Mouse (Mus musculus) midbrain, embryonic 11.5 days (tissue): ENCODE results near the gene Srsf3. TPM values are rescaled to one million over a fixed set of nuclear protein-coding genes. Genes with fewer than 3 reads are reported as not detected.
"Not testable (repeated sequence)": the region's sequence is repeated elsewhere in the genome, so short reads cannot be mapped to it uniquely, and the experiment has no call there.

Experiments used
- ATAC-seq: fragments of 200-750 bp; cut with Nextera tagmentation; 2 replicates; pipeline ENCODE4 v1.8.0; 2017; ENCODE audit warnings: moderate TSS enrichment, moderate library complexity; ENCODE audit not compliant: low FRiP score
- DNase-seq: peaks from one replicate; pipeline ENCODE4 v3.0.0; 2015; ENCODE audit warnings: low spot score; ENCODE audit errors: missing footprints
- H3K27ac ChIP-seq: fragments of 300-500 bp; sonication (generic); 2 replicates; pipeline ENCODE4 v1.5.1; 2014; ENCODE audit warnings: low read depth, low read length
- H3K27me3 ChIP-seq: fragments of 300-500 bp; sonication (generic); 2 replicates; pipeline ENCODE4 v1.6.1; 2014; ENCODE audit warnings: mild to moderate bottlenecking, low read length, moderate library complexity, mixed read lengths; ENCODE audit not compliant: control insufficient read depth, insufficient read depth
- H3K36me3 ChIP-seq: fragments of 300-500 bp; sonication (generic); 2 replicates; pipeline ENCODE4 v1.6.1; 2014; ENCODE audit warnings: mild to moderate bottlenecking, low read length, moderate library complexity, mixed read lengths; ENCODE audit not compliant: control insufficient read depth, insufficient read depth
- H3K4me1 ChIP-seq: fragments of 300-500 bp; sonication (generic); 2 replicates; pipeline ENCODE4 v1.6.1; 2014; ENCODE audit warnings: low read length; ENCODE audit not compliant: control insufficient read depth, insufficient read depth
- H3K4me2 ChIP-seq: fragments of 300-500 bp; sonication (generic); 2 replicates; pipeline ENCODE4 v1.6.1; 2014; ENCODE audit warnings: mild to moderate bottlenecking, moderate library complexity
- H3K4me3 ChIP-seq: fragments of 300-500 bp; sonication (generic); 2 replicates; pipeline ENCODE4 v1.5.1; 2014; ENCODE audit warnings: low read depth, low read length
- H3K9ac ChIP-seq: fragments of 300-500 bp; sonication (generic); 2 replicates; pipeline ENCODE4 v1.6.1; 2014; ENCODE audit warnings: low read length
- H3K9me3 ChIP-seq: fragments of 300-500 bp; sonication (generic); 2 replicates; pipeline ENCODE4 v1.6.1; 2016; ENCODE audit warnings: low read length; ENCODE audit not compliant: control insufficient read depth
- WGBS: fragments of 180-500 bp; shearing (Covaris S2); extraction: QIAGEN DNeasy Blood & Tissue Kit; methylation state at CpG from one replicate; pipeline ENCODE4 v1.1.7; 2014; 5-methylcytosine and 5-hydroxymethylcytosine counted together
- polyA plus RNA-seq: library from polyadenylated mRNA; unstranded; fragments of >200 nt; fragmentation: Nextera tagmentation; extraction: Ambion mirVana; gene quantifications from 2 replicates; pipeline ENCODE4 v1.2.1, GENCODE M21; 2014

Srsf3 gene
- polyA plus RNA-seq, 1 experiment from 2014 or later, result 899 TPM

DNA sequence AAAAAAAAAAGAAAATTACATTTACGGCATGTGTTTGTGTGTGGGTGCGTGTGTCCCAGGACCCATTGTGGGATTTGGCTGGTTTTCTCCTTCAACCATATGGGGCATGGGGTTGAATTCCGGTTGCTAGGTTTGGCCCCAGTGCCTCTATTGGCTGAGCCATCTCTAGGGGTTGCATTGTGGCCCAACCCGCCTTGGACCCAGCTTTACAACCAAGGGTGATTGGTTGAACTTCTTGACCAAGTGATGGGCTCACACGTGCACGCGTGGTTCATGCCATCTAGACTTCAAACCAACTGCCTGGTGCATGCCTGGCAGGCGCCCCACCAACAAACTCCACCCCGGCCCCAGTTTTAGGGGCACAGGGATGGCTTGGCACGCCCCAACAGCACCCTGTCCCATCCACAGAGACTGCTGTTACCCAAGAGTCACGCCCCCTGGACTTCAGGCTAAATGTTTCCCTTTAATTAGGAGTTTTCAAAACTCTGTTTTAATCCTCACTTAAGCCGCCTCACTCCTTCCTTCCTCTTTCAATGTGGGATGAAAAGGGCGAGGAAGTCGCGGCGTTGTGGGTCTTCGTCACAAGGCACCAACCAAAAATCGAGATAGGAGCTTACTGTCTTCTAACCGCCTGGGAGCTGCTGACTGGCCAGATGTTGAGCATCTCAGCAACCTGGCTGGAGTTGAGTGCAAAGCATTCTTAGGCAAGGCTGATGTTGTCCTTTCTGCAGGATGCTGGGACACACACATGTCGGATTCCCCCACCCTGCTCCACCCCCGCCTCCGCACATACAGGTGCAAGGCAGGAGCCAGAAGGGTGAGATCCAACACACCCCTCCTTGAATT lies 8.2 kb upstream of the Srsf3 start:
- H3K9ac ChIP-seq, result no peak overlapping the region
- H3K36me3 ChIP-seq, result no peaks in the 10 kb centered on the region
- no peak overlapping the region for H3K27ac ChIP-seq
- no peaks in the 10 kb centered on the region for H3K9me3 ChIP-seq
- WGBS, result 40% methylated on average over 22 of the region's 22 CpGs
- no peaks in the 10 kb centered on the region; the same call in 1 of the 2 replicates for H3K27me3 ChIP-seq
- no peak for DNase-seq
- H3K4me3 ChIP-seq, result no peak overlapping the region
- no peak for ATAC-seq
- H3K4me2 ChIP-seq, result no peak overlapping the region
- 0 out of 2 replicates have a peak, but pooled peaks cover 2% of the 10 kb centered on the region for H3K4me1 ChIP-seq

DNA sequence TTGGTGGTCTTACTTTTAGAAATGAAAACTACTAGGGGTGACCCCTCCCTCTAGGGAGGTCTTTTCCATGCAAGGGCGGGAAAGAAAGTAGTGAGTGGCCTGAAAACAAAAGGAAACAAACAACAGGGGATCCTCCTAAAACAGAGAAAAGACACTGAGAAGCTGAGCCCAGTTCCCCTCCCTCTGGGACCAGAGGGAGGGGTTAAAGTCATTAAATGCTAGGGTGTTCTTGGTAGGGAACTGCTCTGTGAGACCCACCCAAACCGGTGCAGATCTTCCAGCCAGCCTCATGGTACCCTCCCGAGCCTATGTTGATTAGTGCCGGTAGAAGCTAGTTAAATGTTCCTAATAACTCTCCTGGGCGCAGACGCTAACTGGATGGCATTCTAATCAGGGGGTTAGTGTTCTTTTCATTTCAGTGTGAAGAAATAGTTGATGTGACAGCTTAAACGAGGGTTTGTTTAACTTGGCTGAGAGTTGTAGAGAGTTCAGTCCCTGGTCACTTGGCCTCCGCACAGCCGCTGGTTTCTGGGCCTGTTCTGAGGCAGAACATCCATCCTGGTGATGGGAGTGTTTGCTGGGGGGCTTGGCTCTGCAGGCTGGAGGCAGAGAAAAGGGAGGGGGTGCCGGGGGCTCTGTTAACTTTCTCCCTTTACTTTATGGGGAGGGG lies 7.4 kb upstream of the Srsf3 start:
- no peak overlapping the region for H3K27ac ChIP-seq
- H3K4me2 ChIP-seq, result no peak overlapping the region
- H3K9ac ChIP-seq, result no peak overlapping the region
- H3K9me3 ChIP-seq, result no peaks in the 10 kb centered on the region
- H3K4me1 ChIP-seq, result 0 out of 2 replicates have a peak, but pooled peaks cover 2% of the 10 kb centered on the region
- no peak for ATAC-seq
- no peaks in the 10 kb centered on the region for H3K36me3 ChIP-seq
- no peak overlapping the region for H3K4me3 ChIP-seq
- no peak for DNase-seq
- WGBS, result 27% methylated on average over 10 of the region's 10 CpGs
- H3K27me3 ChIP-seq, result no peaks in the 10 kb centered on the region; the same call in 1 of the 2 replicates

DNA sequence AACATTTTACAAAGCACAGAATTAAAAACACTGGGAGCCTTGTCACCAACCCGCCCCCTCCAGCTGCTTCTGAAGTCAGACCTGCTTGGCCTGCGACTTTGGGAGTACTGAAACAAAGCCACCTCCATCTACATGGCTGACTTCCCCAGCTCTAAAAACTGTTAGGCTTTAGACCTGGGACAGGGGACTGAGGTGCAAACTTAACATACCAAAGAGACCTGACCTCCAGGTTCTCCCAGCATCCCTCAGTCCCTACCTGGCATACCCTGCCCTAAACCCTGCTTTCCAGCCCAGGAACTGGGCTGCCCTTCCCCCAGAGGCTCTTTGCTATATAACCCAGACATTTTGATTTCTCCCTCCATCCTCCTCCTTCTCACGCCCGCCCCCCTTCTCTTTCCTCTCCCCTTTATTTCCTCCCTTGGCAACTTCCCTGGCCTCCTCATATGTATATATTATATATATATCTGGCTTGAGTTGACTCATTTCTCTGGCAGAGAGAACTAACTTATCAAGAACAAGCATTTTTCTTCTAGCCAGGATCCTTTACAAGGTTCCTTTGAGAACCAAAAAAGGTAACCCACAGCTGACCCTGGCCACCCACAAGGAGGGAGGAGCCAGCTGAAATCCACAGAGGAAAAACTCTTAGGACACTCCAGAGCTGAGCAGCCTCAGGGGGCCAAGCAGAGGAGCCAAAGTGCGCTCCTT lies 5.6 kb upstream of the Srsf3 start:
- WGBS, result 39% methylated on average over 5 of the region's 5 CpGs
- no peak overlapping the region for H3K27ac ChIP-seq
- H3K4me3 ChIP-seq, result no peak overlapping the region
- H3K36me3 ChIP-seq, result no peaks in the 10 kb centered on the region
- no peaks in the 10 kb centered on the region for H3K9me3 ChIP-seq
- H3K27me3 ChIP-seq, result no peaks in the 10 kb centered on the region; the same call in 1 of the 2 replicates
- H3K4me2 ChIP-seq, result no peak overlapping the region
- no peak overlapping the region for H3K9ac ChIP-seq
- ATAC-seq, result no peak
- peaks cover 7% of the 10 kb centered on the region for H3K4me1 ChIP-seq
- peak; percentile 79 for DNase-seq

DNA sequence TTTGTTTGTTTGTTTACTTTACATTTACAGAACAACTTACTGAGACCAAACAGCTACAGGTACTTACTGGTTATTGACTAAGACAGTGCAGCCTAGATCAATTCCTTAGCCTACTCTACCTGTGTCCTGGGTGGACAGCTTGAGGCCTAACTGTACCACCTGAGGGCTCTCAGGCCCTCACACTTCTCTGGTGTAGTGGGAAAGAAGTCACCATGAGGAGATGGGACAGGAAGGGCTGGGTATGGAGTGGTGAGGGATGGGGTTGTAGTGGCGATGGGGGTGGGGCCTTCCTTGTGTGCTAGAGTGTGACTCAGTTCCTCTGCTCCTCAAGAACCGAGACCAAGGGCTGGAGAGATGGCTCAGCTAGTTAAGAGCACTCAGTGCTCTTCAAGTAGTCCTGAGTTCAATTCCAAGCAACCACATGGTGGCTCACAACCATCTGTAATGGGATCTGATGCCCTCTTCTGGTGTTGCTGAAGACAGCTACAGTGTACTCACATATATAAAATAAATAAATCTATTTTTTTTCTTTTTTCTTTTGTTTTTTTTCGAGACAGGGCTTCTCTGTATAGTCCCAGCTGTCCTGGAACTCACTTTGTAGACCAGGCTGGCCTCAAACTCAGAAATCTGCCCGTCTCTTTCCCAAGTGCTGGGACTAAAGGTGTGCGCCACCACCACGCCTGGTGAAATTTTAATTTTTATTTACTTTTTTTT lies 1.9 kb upstream of the Srsf3 start:
- no peak overlapping the region for H3K4me3 ChIP-seq
- no peak for DNase-seq
- 90% methylated on average over 6 of the region's 6 CpGs for WGBS
- H3K27me3 ChIP-seq, result no peaks in the 10 kb centered on the region
- no peak overlapping the region for H3K4me2 ChIP-seq
- peaks cover 9% of the 10 kb centered on the region for H3K4me1 ChIP-seq
- H3K9me3 ChIP-seq, result no peaks in the 10 kb centered on the region
- ATAC-seq, result no peak
- no peak overlapping the region for H3K9ac ChIP-seq
- no peak overlapping the region for H3K27ac ChIP-seq
- H3K36me3 ChIP-seq, result no peaks in the 10 kb centered on the region

DNA sequence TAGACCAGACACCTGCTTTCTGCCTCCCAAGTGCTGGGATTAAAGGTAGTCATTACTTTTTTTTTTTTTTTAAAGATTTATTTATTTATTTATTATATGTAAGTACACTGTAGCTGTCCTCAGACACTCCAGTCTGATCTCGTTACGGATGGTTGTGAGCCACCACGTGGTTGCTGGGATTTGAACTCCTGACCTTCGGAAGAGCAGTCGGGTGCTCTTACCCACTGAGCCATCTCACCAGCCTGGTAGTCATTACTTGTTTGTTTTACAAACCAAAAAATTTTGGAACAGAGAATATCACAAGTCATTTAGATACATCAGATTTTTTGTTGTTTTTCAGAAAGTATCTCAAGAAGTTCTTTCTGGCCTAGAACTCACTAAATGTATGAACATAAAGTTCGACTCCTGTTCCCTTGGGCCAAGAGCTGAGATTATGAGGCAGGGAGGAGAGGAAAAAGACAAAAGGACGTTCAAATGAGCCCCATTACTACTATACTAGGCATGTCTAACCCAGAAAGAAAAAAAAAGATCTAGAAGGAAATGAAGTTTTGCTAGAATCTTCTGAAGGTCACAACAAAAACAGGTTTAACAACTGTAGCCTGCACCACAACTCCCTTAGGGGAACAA lies 1.2 kb upstream of the Srsf3 start:
- DNase-seq, result peak; percentile 84
- WGBS, result 61% methylated on average over 7 of the region's 7 CpGs
- not testable (repeated sequence) for H3K36me3 ChIP-seq, H3K9me3 ChIP-seq, H3K27me3 ChIP-seq, ATAC-seq
- peak overlapping the region; percentile 77 for H3K4me2 ChIP-seq
- peak overlapping the region; percentile 72 for H3K4me3 ChIP-seq
- H3K27ac ChIP-seq, result peak overlapping the region; percentile 96
- peak overlapping the region; percentile 97 for H3K9ac ChIP-seq
- peaks cover 11% of the 10 kb centered on the region for H3K4me1 ChIP-seq

DNA sequence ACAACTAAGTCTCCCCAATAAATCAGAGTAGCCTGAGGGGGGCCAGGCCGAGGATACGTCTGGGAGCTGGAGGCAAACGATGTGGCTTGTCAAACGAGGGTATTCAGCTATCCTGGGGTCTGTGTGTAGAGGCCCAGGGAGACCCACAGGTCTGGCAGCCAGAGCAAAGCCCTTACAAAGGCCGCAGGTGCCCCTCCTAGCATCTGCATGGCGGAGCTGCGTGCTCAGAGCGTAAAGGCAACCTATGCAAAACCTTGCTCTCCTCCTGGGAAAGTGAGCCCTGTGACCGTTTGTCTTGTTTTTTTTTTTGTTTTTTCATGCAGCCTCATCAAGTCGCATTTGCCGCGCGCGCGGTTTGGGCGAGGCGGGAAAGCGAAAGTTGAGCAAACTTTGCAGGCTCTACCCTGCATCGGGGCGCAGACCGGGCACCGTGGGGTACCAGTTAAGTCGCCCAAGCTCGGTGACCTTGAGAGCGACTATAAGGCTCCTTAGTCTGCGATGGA lies 606 bp upstream of the Srsf3 start:
- DNase-seq, result no peak
- Histone ChIP-seq H3K4me1 (peaks cover 11% of the 10 kb centered on the region), H3K9me3 (no peaks in the 10 kb centered on the region), H3K9ac (peak overlapping the region; percentile 97), H3K4me3 (peak overlapping the region; percentile 72), H3K36me3 (peaks cover 4% of the 10 kb centered on the region), H3K27ac (peak overlapping the region; percentile 96), H3K4me2 (peak overlapping the region; percentile 77), H3K27me3 (no peaks in the 10 kb centered on the region)
- WGBS, result 1% methylated on average over 26 of the region's 26 CpGs
- peak; percentile 27 for ATAC-seq

DNA sequence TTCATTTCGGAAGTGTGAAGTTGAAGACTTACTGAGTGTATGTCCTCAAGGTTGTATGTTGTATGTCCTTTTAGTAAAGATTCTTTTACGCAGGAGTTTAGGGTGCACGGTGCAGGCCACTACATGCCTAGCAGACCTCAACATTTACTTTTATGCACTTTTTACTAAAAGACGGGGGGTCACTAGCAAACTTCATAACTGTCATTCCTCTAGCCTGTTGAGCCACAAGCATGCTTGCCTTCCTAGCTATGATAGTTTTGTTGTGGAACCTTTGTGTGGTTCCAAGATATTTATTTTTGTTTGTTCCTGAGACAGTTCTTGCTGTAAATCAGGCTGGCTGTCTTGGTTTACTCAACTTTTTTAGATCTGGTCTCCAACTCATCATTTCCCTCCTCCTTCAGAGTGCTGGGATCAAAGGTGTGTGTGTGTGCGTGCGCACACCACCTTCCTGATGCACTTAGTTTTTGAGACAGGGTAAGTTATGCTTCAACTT lies 1.2 kb downstream of the Srsf3 start:
- DNase-seq (peak; percentile 90), ATAC-seq (no peak)
- H3K36me3 ChIP-seq, result peaks cover 19% of the 10 kb centered on the region
- WGBS, result 2% methylated on average over 6 of the region's 6 CpGs
- peak overlapping the region; percentile 98 for H3K4me2 ChIP-seq
- no peaks in the 10 kb centered on the region for H3K27me3 ChIP-seq
- H3K9me3 ChIP-seq, result no peaks in the 10 kb centered on the region
- peaks cover 15% of the 10 kb centered on the region for H3K4me1 ChIP-seq
- no peak overlapping the region for H3K27ac ChIP-seq
- H3K4me3 ChIP-seq, result peak overlapping the region; percentile 72
- H3K9ac ChIP-seq, result peak overlapping the region; percentile 97

DNA sequence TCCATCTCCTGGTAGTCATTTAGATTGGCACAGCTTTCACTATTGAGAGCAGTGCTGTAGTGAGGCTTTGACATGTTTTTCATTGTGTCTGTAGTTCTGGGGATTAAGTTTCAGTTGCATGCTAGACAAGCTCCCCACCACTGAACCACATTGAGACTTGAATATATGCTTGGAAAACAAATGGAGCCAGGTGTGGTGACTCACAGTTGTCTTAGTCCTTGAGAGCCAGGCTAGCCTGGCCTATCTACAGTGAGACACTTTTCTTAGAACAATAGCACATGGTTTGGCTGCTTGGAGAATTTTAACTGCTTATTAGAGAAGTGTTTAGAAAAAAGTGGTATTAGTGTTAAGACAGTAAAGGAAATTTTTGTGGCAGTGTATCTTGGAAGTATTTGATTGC lies 1.8 kb downstream of the Srsf3 start:
- Histone ChIP-seq H3K27me3 (no peaks in the 10 kb centered on the region), H3K9me3 (no peaks in the 10 kb centered on the region), H3K4me1 (peaks cover 15% of the 10 kb centered on the region), H3K27ac (no peak overlapping the region), H3K36me3 (peaks cover 23% of the 10 kb centered on the region), H3K4me3 (peak overlapping the region; percentile 72), H3K9ac (peak overlapping the region; percentile 97), H3K4me2 (peak overlapping the region; percentile 98)
- DNase-seq, result no peak
- ATAC-seq, result no peak
